13 mouse cellular contexts compared by ENCODE assay signal in genomic region chr6:7215880-7216279, GRCm38 (mm10).
DNase-seq lines count a peak whose midpoint lies in the region; ATAC-seq and TF ChIP-seq lines count a peak whose summit lies in the region.
"Had no signal": no experiment of that assay in that cellular context is flagged by ENCODE, and none has a peak within 500 bp of the region (broad histone marks: within the 10 kb centered on the region; RNA-seq: fewer than 3 reads in every experiment).

No protein-coding gene starts in this region.

- 42% methylated on average over 4 of the region's 4 CpGs for WGBS in heart, postnatal 0 days
- 36% methylated on average over 4 of the region's 4 CpGs for WGBS in lung, embryonic 14.5 days
- WGBS in lung, adult 2 months: 41% methylated on average over 4 of the region's 4 CpGs
- 61% methylated on average over 4 of the region's 4 CpGs for WGBS in liver, embryonic 11.5 days

- no peak overlapping the region for H3K27ac ChIP-seq in heart, postnatal 0 days (ENCODE audit: low read depth)
- no peak overlapping the region for H3K27ac ChIP-seq in lung, embryonic 14.5 days (ENCODE audit: low read depth)
- no peak overlapping the region for H3K27ac ChIP-seq in liver, embryonic 11.5 days (ENCODE audit: low read depth, low read length)
- H3K27ac ChIP-seq: heart, adult 2 months; limb, embryonic 12.5 days had no signal

- no peaks in the 10 kb centered on the region for H3K27me3 ChIP-seq in heart, postnatal 0 days (ENCODE audit: control insufficient read depth, insufficient read depth, low read length)
- no peaks in the 10 kb centered on the region for H3K27me3 ChIP-seq in lung, embryonic 14.5 days (ENCODE audit: insufficient read depth, low read length)
- H3K27me3 ChIP-seq in liver, embryonic 11.5 days (replicated peaks; ENCODE audit: control insufficient read depth, insufficient read depth, low read length): no peaks in the 10 kb centered on the region
- H3K27me3 ChIP-seq: CH12.LX had no signal

- TF ChIP-seq POLR2A in lung, adult 2 months (IDR thresholded peaks at IDR 0.05; ENCODE audit: borderline replicate concordance, extremely low read depth, low read depth, low read length): no peak

- no peak overlapping the region for H3K4me3 ChIP-seq in heart, postnatal 0 days (ENCODE audit: low read depth, low read length)
- H3K4me3 ChIP-seq in lung, embryonic 14.5 days (ENCODE audit: low read depth, low read length): no peak overlapping the region
- H3K4me3 ChIP-seq in lung, adult 2 months (replicated peaks; ENCODE audit: extremely low read depth, low read depth, low read length): no peak overlapping the region
- no peak overlapping the region for H3K4me3 ChIP-seq in liver, embryonic 11.5 days (ENCODE audit: low read depth, low read length)
- H3K4me3 ChIP-seq: heart, adult 2 months; limb, embryonic 12.5 days had no signal

- no peak for TF ChIP-seq EP300 in heart, postnatal 0 days (IDR thresholded peaks at IDR 0.05; ENCODE audit: low read depth)

- TF ChIP-seq CTCF in heart, postnatal 0 days (IDR thresholded peaks at IDR 0.05; ENCODE audit: low read depth): no peak
- TF ChIP-seq CTCF in lung, embryonic 14.5 days (IDR thresholded peaks at IDR 0.05; ENCODE audit: low read depth): no peak
- no peak for TF ChIP-seq CTCF in lung, adult 2 months (IDR thresholded peaks at IDR 0.05; ENCODE audit: insufficient read depth, low read length)

- no peak for ATAC-seq in heart, postnatal 0 days (ENCODE audit: insufficient read depth, low read depth)
- ATAC-seq in lung, embryonic 14.5 days (ENCODE audit: insufficient read depth): peak; percentile 47; the same call in 1 of the 2 replicates
- no peak for ATAC-seq in megakaryocyte-erythroid progenitor cell, adult 5-6 weeks (replicated peaks; ENCODE audit: low FRiP score, low TSS enrichment, poor library complexity, severe bottlenecking)
- no peak for ATAC-seq in liver, embryonic 11.5 days (replicated peaks; ENCODE audit: low FRiP score)

- no peaks in the 10 kb centered on the region for H3K36me3 ChIP-seq in heart, postnatal 0 days (replicated peaks; ENCODE audit: control insufficient read depth, insufficient read depth, low read length)
- no peaks in the 10 kb centered on the region for H3K36me3 ChIP-seq in lung, embryonic 14.5 days (ENCODE audit: insufficient read depth)
- no peaks in the 10 kb centered on the region for H3K36me3 ChIP-seq in liver, embryonic 11.5 days (ENCODE audit: control insufficient read depth, insufficient read depth, low read length)
- H3K36me3 ChIP-seq: limb, embryonic 12.5 days had no signal

- H3K4me2 ChIP-seq in heart, postnatal 0 days (ENCODE audit: low read depth, low read length): no peak overlapping the region
- H3K4me2 ChIP-seq in lung, embryonic 14.5 days: no peak overlapping the region
- no peak overlapping the region for H3K4me2 ChIP-seq in liver, embryonic 11.5 days
- H3K4me2 ChIP-seq: limb, embryonic 12.5 days; midbrain, embryonic 11.5 days had no signal

- no peaks in the 10 kb centered on the region for H3K9me3 ChIP-seq in heart, postnatal 0 days (replicated peaks; ENCODE audit: control insufficient read depth, low read length)
- H3K9me3 ChIP-seq in lung, embryonic 14.5 days (ENCODE audit: low read depth, low read length): no peaks in the 10 kb centered on the region
- H3K9me3 ChIP-seq in liver, embryonic 11.5 days (ENCODE audit: control insufficient read depth, low read length): no peaks in the 10 kb centered on the region
- H3K9me3 ChIP-seq: limb, embryonic 12.5 days had no signal

- peak; percentile 10 for DNase-seq in heart, postnatal 0 days (ENCODE audit: low spot score)
- no peak for DNase-seq in heart, adult 18-20 months
- peak; percentile 55 for DNase-seq in lung, embryonic 14.5 days
- DNase-seq in lung, adult 2 months: no peak
- DNase-seq in brain, adult 2 months (ENCODE audit: low read depth, low spot score): peak; percentile 66
- DNase-seq in right cerebral cortex, adult 18-20 months: peak; percentile 8
- DNase-seq in liver, embryonic 11.5 days (ENCODE audit: low spot score): no peak
- DNase-seq: thymus, postnatal 25 days had no signal

- no peak overlapping the region for H3K9ac ChIP-seq in heart, postnatal 0 days (replicated peaks; ENCODE audit: low read depth, low read length)
- no peak overlapping the region for H3K9ac ChIP-seq in lung, embryonic 14.5 days
- H3K9ac ChIP-seq in liver, embryonic 11.5 days (ENCODE audit: low read depth, low read length): no peak overlapping the region
- H3K9ac ChIP-seq: limb, embryonic 12.5 days had no signal

- H3K4me1 ChIP-seq in heart, postnatal 0 days (ENCODE audit: control insufficient read depth, insufficient read depth): no peaks in the 10 kb centered on the region
- H3K4me1 ChIP-seq in lung, embryonic 14.5 days (ENCODE audit: insufficient read depth): no peaks in the 10 kb centered on the region
- no peaks in the 10 kb centered on the region for H3K4me1 ChIP-seq in lung, adult 2 months (ENCODE audit: control insufficient read depth, insufficient read depth, low read length)
- H3K4me1 ChIP-seq in liver, embryonic 11.5 days (replicated peaks; ENCODE audit: control insufficient read depth, insufficient read depth, low read length): no peaks in the 10 kb centered on the region
- H3K4me1 ChIP-seq: limb, embryonic 12.5 days had no signal

Comparison
In these comparisons a context has a peak if more than half of its experiments do, and no peak if none do; other contexts are left out.
1. DNase-seq: peak in heart, postnatal 0 days (single experiment), lung, embryonic 14.5 days (single experiment), brain, adult 2 months (single experiment) and right cerebral cortex, adult 18-20 months (single experiment); none in heart, adult 18-20 months (0 of 2), lung, adult 2 months (single experiment) and liver, embryonic 11.5 days (single experiment).